Mouse (Mus musculus): Measurements from ENCODE around the gene Snx29. TPM values are rescaled to one million over a fixed set of nuclear protein-coding genes. Genes with fewer than 3 reads are reported as not detected.
"Not testable (repeated sequence)": the region's sequence is repeated elsewhere in the genome, so short reads cannot be mapped to it uniquely, and the experiment has no call there.

The Snx29 gene
- polyA plus RNA-seq, 1 experiment from 2014 or later = 4.0 TPM

DNA sequence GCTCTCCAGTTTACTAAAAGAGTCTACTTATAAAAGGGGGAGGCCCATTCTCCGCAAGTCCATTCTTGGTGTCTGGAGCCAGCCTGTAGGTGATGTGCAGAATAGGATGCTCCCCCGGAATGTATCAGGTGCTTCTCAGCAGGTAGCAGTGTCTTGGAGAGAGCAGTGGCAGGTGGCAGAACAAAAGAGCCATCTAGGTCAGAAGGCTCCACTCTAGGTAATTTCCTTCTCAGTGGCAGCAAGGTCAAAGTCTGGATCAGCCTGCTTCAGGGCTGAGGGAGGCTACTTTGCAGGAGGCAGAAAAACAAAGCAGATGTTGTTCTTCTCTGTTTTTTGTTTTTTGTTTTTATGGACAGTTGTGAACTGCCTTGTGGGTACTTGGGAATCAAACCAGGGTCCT lies 37.9 kb downstream of the Snx29 start:
- H3K9me3 ChIP-seq (replicated peaks); H3K9ac ChIP-seq; H3K27ac ChIP-seq (replicated peaks); H3K27me3 ChIP-seq; H3K36me3 ChIP-seq (replicated peaks); H3K4me1 ChIP-seq (replicated peaks); H3K4me2 ChIP-seq; H3K4me3 ChIP-seq (replicated peaks); ATAC-seq (ENCODE audit: insufficient read depth): not testable (repeated sequence)
- 76% methylated on average over 2 of the region's 2 CpGs for WGBS (ENCODE audit: insufficient replicate concordance)

DNA sequence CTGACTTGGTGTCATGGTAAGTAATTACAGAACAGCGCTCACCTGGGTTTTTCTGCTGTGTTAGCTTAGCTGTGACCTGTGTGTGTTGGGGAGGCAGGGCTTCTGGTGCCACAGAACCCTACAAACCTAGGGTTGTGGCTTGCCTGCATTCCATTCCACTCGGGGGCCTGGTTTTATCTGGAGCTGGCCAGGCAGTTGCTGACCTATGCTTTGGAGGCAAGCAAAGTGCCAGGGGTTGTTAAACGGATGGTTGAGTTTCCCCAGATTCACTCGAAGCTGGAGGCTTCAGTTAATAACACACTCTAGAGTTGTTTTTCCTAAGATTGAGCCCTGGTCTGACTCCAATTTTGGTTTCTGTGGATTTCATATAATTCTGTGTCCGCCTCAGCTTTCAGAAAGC lies 42.9 kb downstream of the Snx29 start:
- Histone ChIP-seq H3K4me1 (replicated peaks) (peaks cover 18% of the 10 kb centered on the region), H3K4me3 (replicated peaks) (no peak overlapping the region), H3K27ac (replicated peaks) (no peak overlapping the region), H3K4me2 (no peak overlapping the region), H3K36me3 (replicated peaks) (no peaks in the 10 kb centered on the region), H3K9ac (no peak overlapping the region), H3K9me3 (replicated peaks) (no peaks in the 10 kb centered on the region), H3K27me3 (no peaks in the 10 kb centered on the region)
- ATAC-seq (ENCODE audit: insufficient read depth) = no peak
- WGBS (ENCODE audit: insufficient replicate concordance) = 51% methylated on average over 5 of the region's 5 CpGs

DNA sequence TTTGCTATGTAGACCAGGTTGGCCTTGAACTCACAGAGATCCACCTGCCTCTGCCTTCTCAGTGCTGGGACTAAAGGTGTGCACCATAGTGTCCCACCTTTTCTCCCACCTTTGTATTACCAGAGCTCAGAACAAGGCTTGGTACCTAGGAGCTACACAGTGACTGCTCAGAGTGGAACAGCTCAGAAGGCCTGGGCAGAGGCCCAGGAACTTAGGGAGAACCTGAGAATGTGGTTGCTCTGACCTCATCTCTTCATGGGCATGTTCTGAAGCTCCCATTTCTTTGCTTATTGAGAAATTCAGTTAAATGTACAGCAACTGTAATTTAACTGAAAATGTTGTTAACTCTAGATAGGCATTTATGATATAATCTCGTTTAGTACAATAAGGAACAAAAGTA lies 44.1 kb downstream of the Snx29 start:
- no peak for ATAC-seq (ENCODE audit: insufficient read depth)
- H3K9me3 ChIP-seq (replicated peaks) = no peaks in the 10 kb centered on the region
- no peaks in the 10 kb centered on the region for H3K36me3 ChIP-seq (replicated peaks)
- H3K27me3 ChIP-seq = no peaks in the 10 kb centered on the region
- H3K27ac ChIP-seq (replicated peaks) = no peak overlapping the region
- no peak overlapping the region for H3K9ac ChIP-seq
- 48% methylated on average over 1 of the region's 1 CpGs for WGBS (ENCODE audit: insufficient replicate concordance)
- no peak overlapping the region for H3K4me3 ChIP-seq (replicated peaks)
- H3K4me1 ChIP-seq (replicated peaks) = peaks cover 18% of the 10 kb centered on the region
- H3K4me2 ChIP-seq = no peak overlapping the region

DNA sequence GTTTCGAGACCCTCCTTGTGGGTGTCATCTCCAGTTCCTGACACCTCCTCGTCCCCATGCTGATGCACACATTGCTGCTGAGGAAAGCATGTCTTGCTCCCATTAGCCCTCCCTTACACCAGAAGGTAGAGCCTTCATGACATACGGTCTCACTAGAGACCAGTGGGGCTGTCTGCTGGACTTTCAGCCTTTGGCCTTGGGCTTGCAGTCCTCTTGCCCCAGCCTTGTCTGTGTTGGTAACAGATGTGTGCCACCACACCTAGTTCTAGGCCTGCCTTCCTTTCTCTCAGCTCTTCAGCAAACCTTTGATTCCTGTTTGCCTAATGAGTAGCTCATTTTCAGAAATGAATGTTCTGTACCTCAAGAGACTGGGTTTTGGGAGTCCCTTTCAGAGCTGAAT lies 45.7 kb downstream of the Snx29 start:
- WGBS (ENCODE audit: insufficient replicate concordance) = 58% methylated on average over 3 of the region's 3 CpGs
- H3K9me3 ChIP-seq (replicated peaks) = no peaks in the 10 kb centered on the region
- H3K27me3 ChIP-seq = no peaks in the 10 kb centered on the region
- H3K4me3 ChIP-seq (replicated peaks) = no peak overlapping the region
- H3K4me1 ChIP-seq (replicated peaks) = peaks cover 18% of the 10 kb centered on the region
- H3K4me2 ChIP-seq = no peak overlapping the region
- ATAC-seq (ENCODE audit: insufficient read depth) = no peak
- H3K36me3 ChIP-seq (replicated peaks) = no peaks in the 10 kb centered on the region
- H3K9ac ChIP-seq = no peak overlapping the region
- no peak overlapping the region for H3K27ac ChIP-seq (replicated peaks)

DNA sequence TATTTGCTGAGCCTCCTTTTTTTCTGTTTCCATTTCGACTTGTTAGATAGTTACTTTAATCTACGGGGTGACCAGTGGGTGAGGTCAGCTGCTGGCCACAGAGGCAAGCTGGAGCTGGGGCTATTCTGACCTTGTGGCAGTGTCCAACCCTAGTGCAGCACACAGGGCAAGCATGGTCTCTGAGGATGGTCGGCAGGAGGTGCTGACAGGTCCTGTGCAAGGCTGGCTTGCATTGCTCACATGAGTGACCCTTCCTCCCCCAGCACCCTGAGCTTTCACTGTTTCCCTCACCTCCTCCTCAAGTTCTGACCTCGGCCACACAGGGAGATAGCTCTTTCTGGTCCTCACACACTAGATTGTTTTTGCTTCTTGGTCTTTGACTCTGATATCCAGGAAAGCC lies 46.5 kb downstream of the Snx29 start:
- Histone ChIP-seq H3K9ac (no peak overlapping the region), H3K27ac (replicated peaks) (no peak overlapping the region), H3K36me3 (replicated peaks) (no peaks in the 10 kb centered on the region), H3K9me3 (replicated peaks) (no peaks in the 10 kb centered on the region), H3K4me2 (no peak overlapping the region), H3K4me1 (replicated peaks) (peaks cover 18% of the 10 kb centered on the region), H3K4me3 (replicated peaks) (no peak overlapping the region), H3K27me3 (no peaks in the 10 kb centered on the region)
- 44% methylated on average over 4 of the region's 4 CpGs for WGBS (ENCODE audit: insufficient replicate concordance)
- ATAC-seq (ENCODE audit: insufficient read depth) = no peak

DNA sequence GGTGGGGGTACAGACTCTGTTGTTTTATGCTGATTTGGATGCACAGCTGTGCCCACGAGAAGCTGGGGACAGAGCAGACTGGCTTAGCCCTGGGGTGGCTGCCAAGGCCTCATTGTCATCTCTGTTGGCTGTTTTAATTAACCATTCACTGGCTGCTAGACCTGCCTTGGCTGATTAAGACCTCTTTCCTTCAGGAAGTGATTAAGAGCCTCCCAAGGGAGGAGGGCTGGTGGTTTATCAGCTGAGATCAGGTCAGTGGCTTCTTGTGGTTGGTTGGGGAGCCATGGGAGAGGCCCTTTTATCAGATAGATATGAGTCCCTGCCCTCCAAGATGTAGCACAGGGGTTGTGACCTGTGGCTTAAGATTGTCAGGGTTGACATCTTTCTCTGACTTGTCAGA lies 46.9 kb downstream of the Snx29 start:
- Histone ChIP-seq H3K27me3 (no peaks in the 10 kb centered on the region), H3K27ac (replicated peaks) (no peak overlapping the region), H3K36me3 (replicated peaks) (no peaks in the 10 kb centered on the region), H3K4me3 (replicated peaks) (no peak overlapping the region), H3K9me3 (replicated peaks) (no peaks in the 10 kb centered on the region), H3K4me2 (peak overlapping the region; percentile 3; the same call in 1 of the 2 replicates), H3K9ac (no peak overlapping the region), H3K4me1 (replicated peaks) (peaks cover 18% of the 10 kb centered on the region)
- WGBS (ENCODE audit: insufficient replicate concordance) = 0% methylated on average over 1 of the region's 1 CpGs
- ATAC-seq (ENCODE audit: insufficient read depth) = peak; percentile 70

DNA sequence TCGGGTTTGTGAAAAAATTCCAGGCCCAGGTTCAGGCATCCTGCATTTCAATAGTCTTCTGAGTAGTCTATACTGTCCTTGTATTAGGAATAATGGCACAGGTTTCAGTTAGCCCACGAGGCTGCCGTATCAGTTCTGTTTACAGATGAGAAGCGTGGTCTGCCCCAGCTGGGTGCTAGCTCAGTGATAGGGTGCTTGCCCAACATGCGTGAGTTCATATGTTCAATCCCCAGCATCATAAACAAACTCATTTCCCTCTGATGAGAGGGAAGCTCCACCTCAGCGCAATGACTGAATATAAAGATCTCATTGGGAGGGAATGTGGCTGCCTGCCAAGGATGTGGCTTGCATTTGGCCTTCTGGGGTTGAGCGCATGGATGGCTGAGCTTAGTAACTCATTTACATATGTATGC lies 47.4 kb downstream of the Snx29 start:
- Histone ChIP-seq H3K9me3 (replicated peaks) (no peaks in the 10 kb centered on the region), H3K4me2 (peak overlapping the region; percentile 3; the same call in 1 of the 2 replicates), H3K27ac (replicated peaks) (peak overlapping the region; percentile 24; the same call in 1 of the 2 replicates), H3K4me1 (replicated peaks) (peaks cover 18% of the 10 kb centered on the region), H3K4me3 (replicated peaks) (no peak overlapping the region), H3K27me3 (no peaks in the 10 kb centered on the region), H3K36me3 (replicated peaks) (no peaks in the 10 kb centered on the region), H3K9ac (no peak overlapping the region)
- WGBS (ENCODE audit: insufficient replicate concordance) = 27% methylated on average over 7 of the region's 7 CpGs
- ATAC-seq (ENCODE audit: insufficient read depth) = peak; percentile 18; the same call in 1 of the 2 replicates

DNA sequence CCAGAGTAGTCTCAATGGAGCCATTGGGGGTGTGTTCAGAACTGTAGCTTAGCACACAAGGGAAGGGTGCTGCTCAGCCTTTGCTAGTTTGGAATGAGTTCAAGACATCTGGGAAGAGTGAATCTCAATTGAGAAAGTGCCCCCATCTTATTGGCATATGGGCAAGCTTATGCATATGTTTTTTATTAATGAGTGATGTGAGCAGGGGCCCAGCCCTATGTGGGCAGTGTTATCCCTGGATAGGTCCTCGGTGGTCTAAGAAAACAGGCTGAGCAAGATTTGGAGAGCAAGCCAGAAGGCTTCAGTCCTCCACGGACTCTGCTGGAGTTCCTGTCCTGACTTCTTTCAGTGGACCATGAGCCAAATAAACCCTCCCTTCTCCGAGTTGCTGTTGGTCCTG lies 56.6 kb downstream of the Snx29 start:
- no peak overlapping the region for H3K4me3 ChIP-seq (replicated peaks)
- H3K27ac ChIP-seq (replicated peaks) = no peak overlapping the region
- no peak overlapping the region for H3K9ac ChIP-seq
- H3K36me3 ChIP-seq (replicated peaks) = no peaks in the 10 kb centered on the region
- ATAC-seq (ENCODE audit: insufficient read depth) = no peak
- H3K4me1 ChIP-seq (replicated peaks) = no peaks in the 10 kb centered on the region
- H3K9me3 ChIP-seq (replicated peaks) = no peaks in the 10 kb centered on the region
- H3K4me2 ChIP-seq = no peak overlapping the region
- WGBS (ENCODE audit: insufficient replicate concordance) = 61% methylated on average over 3 of the region's 3 CpGs
- H3K27me3 ChIP-seq = no peaks in the 10 kb centered on the region

DNA sequence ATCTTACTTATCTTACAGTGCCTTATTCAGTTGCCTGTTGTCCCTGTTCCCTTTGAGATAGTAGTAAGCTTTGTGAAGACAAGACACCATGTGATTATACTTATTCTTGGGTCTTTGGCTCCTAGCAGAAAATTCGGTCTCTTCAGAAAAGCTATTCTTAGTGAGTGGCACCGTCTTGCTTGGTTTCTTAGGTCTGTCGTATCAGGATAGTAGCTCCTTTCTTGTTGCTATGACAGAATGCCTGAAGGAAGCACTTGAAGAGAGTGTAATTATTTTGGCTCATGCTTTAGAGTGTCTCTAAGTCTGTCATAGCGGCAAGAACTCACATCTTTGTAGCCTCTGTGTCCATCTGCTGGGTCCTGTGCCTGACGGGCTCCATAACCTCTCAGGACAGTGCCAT lies 57.3 kb downstream of the Snx29 start:
- H3K4me2 ChIP-seq = no peak overlapping the region
- H3K9ac ChIP-seq = no peak overlapping the region
- no peak for ATAC-seq (ENCODE audit: insufficient read depth)
- H3K27me3 ChIP-seq = no peaks in the 10 kb centered on the region
- no peak overlapping the region for H3K4me3 ChIP-seq (replicated peaks)
- WGBS (ENCODE audit: insufficient replicate concordance) = 63% methylated on average over 5 of the region's 5 CpGs
- H3K36me3 ChIP-seq (replicated peaks) = no peaks in the 10 kb centered on the region
- no peaks in the 10 kb centered on the region for H3K4me1 ChIP-seq (replicated peaks)
- no peaks in the 10 kb centered on the region for H3K9me3 ChIP-seq (replicated peaks)
- H3K27ac ChIP-seq (replicated peaks) = no peak overlapping the region

DNA sequence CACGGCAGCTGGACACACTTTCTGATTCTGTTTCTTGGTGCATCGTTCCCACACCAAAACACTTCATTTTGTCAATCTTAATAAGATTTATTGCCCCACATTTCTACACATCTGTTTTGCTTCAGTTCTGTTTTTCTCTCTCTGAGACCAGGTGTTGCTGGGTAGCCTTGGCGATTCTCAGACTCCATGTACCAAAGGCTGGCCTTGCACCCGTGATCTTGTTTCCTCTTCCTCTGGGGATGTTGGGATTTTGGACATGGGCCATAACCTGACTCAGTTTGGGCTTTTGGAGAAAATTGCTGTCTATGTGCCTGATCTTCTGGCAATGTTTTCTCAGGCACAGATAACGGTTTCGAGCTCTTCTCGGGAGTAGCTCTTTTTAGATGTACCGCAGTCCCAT lies 58.2 kb downstream of the Snx29 start:
- H3K4me2 ChIP-seq = no peak overlapping the region
- H3K4me3 ChIP-seq (replicated peaks) = no peak overlapping the region
- WGBS (ENCODE audit: insufficient replicate concordance) = 77% methylated on average over 8 of the region's 8 CpGs

DNA sequence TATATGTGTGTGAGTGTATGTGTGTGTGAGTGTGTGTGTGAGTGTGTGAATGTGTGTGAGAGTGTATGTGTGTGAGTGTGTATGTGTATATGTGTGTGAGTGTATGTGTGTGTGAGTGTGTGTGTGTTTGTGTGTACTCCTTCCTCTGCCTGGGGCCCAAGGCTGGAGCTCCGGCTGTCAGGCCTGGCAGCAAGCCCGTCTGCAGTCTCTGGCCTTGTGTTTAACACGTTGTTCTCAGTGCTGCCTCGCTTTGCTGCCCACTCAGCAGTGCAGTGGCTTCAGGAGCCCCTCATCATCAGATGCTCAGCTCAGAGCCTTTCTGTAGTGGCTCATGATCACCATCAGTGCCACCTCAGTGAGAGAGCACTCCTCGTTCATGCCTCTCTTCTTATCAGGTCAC lies 61.7 kb downstream of the Snx29 start:
- Histone ChIP-seq H3K36me3 (replicated peaks) (no peaks in the 10 kb centered on the region), H3K27me3 (no peaks in the 10 kb centered on the region), H3K4me2 (no peak overlapping the region), H3K9ac (no peak overlapping the region), H3K9me3 (replicated peaks) (no peaks in the 10 kb centered on the region), H3K4me3 (replicated peaks) (no peak overlapping the region), H3K4me1 (replicated peaks) (peaks cover 9% of the 10 kb centered on the region; the same call in 1 of the 2 replicates), H3K27ac (replicated peaks) (no peak overlapping the region)
- ATAC-seq (ENCODE audit: insufficient read depth) = no peak
- WGBS (ENCODE audit: insufficient replicate concordance) = 51% methylated on average over 5 of the region's 5 CpGs

More for the DNA sequence above, 58.2 kb downstream of the Snx29 start:
- H3K27me3 ChIP-seq = no peaks in the 10 kb centered on the region
- H3K27ac ChIP-seq (replicated peaks) = no peak overlapping the region
- no peak for ATAC-seq (ENCODE audit: insufficient read depth)
- H3K36me3 ChIP-seq (replicated peaks) = no peaks in the 10 kb centered on the region
- no peaks in the 10 kb centered on the region for H3K4me1 ChIP-seq (replicated peaks)
- H3K9me3 ChIP-seq (replicated peaks) = no peaks in the 10 kb centered on the region
- H3K9ac ChIP-seq = no peak overlapping the region

DNA sequence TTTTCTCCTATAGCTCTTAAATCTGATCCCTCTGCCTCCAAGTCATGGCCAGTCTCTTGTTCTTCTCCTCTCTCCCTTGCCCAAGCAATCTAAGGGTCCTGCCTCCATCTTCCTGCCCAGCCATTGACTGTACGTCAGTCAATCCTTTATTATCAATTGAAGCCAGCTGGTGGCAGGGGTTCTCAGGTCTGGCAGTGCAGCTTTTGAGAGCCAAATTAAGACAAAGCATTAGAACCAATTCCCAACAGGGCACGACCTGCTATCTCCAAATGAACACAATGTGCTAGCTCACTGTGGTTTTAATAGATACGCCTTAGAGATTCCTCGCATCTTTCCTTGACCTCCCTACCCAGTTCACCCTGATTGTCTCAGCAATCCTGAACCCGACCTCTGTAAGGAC lies 62.4 kb downstream of the Snx29 start:
- no peak overlapping the region for H3K27ac ChIP-seq (replicated peaks)
- no peaks in the 10 kb centered on the region for H3K27me3 ChIP-seq
- H3K9ac ChIP-seq = no peak overlapping the region
- no peak for ATAC-seq (ENCODE audit: insufficient read depth)
- WGBS (ENCODE audit: insufficient replicate concordance) = 23% methylated on average over 5 of the region's 5 CpGs
- no peak overlapping the region for H3K4me2 ChIP-seq
- no peak overlapping the region for H3K4me3 ChIP-seq (replicated peaks)
- no peaks in the 10 kb centered on the region for H3K36me3 ChIP-seq (replicated peaks)
- H3K9me3 ChIP-seq (replicated peaks) = no peaks in the 10 kb centered on the region
- peaks cover 9% of the 10 kb centered on the region; the same call in 1 of the 2 replicates for H3K4me1 ChIP-seq (replicated peaks)

All from liver, embryonic 15.5 days (tissue).